Mouse (Mus musculus): Measurements from ENCODE around the gene Art5. TPM values are rescaled to one million over a fixed set of nuclear protein-coding genes. Genes with fewer than 3 reads are reported as not detected.

Art5 gene
- polyA plus RNA-seq, 1 experiment, result not detected

- peaks cover 20% of the 10 kb centered on the region for H3K4me1 ChIP-seq (ENCODE audit: control insufficient read depth)
- H3K27me3 ChIP-seq (ENCODE audit: control insufficient read depth), result peaks cover 9% of the 10 kb centered on the region
- TF ChIP-seq GATA1 (IDR thresholded peaks at IDR 0.05; ENCODE audit: low read length) (no peak), TAL1 (IDR thresholded peaks at IDR 0.05; ENCODE audit: low read length) (no peak)
- no peak overlapping the region for H3K4me3 ChIP-seq (replicated peaks)
- H3K36me3 ChIP-seq (ENCODE audit: control insufficient read depth), result no peaks in the 10 kb centered on the region
- H3K9me3 ChIP-seq (ENCODE audit: control insufficient read depth, low read length), result no peaks in the 10 kb centered on the region
Measured at GRCm38 (mm10) chr7:102109746-102110145, 457 bp upstream of the Art5 start.

- no peak overlapping the region for H3K4me3 ChIP-seq (replicated peaks)
- peaks cover 7% of the 10 kb centered on the region for H3K27me3 ChIP-seq (ENCODE audit: control insufficient read depth)
- no peak for TF ChIP-seq TAL1 (IDR thresholded peaks at IDR 0.05; ENCODE audit: low read length)
- TF ChIP-seq GATA1 (IDR thresholded peaks at IDR 0.05; ENCODE audit: low read length), result no peak
- H3K36me3 ChIP-seq (ENCODE audit: control insufficient read depth), result no peaks in the 10 kb centered on the region
- H3K9me3 ChIP-seq (ENCODE audit: control insufficient read depth, low read length), result no peaks in the 10 kb centered on the region
- peaks cover 23% of the 10 kb centered on the region for H3K4me1 ChIP-seq (ENCODE audit: control insufficient read depth)
Measured at GRCm38 (mm10) chr7:102108206-102108605, 1.1 kb downstream of the Art5 start.

DNA sequence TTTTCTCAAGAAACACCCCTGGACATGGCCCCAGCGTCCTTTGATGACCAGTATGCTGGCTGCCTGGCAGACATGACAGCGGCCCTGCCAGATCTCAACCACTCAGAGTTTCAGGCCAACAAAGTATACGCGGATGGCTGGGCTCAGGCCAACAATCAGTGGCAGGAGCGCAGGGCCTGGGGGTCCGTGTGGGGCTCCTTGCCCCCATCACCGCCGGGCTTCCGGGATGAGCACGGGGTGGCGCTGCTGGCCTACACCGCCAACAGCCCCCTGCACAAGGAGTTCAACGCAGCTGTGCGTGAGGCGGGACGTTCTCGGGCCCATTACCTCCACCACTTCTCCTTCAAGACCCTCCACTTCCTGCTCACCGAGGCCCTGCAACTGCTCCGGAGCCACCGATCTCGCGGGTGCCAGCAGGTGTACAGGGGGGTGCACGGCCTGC, 2.6 kb downstream of the Art5 start:
- H3K36me3 ChIP-seq (ENCODE audit: control insufficient read depth), result no peaks in the 10 kb centered on the region
- H3K27me3 ChIP-seq (ENCODE audit: control insufficient read depth), result peaks cover 3% of the 10 kb centered on the region; the same call in 1 of the 2 replicates
- no peaks in the 10 kb centered on the region for H3K9me3 ChIP-seq (ENCODE audit: control insufficient read depth, low read length)
- H3K4me3 ChIP-seq (replicated peaks), result peak overlapping the region; percentile 30
- no peak for TF ChIP-seq TAL1 (IDR thresholded peaks at IDR 0.05; ENCODE audit: low read length)
- TF ChIP-seq GATA1 (IDR thresholded peaks at IDR 0.05; ENCODE audit: low read length), result no peak
- H3K4me1 ChIP-seq (ENCODE audit: control insufficient read depth), result peaks cover 32% of the 10 kb centered on the region

GRCm38 (mm10) chr7:102104126-102104525, 5.2 kb downstream of the Art5 start:
- H3K4me3 ChIP-seq (replicated peaks), result no peak overlapping the region
- peaks cover 47% of the 10 kb centered on the region for H3K4me1 ChIP-seq (ENCODE audit: control insufficient read depth)
- no peaks in the 10 kb centered on the region for H3K36me3 ChIP-seq (ENCODE audit: control insufficient read depth)
- TF ChIP-seq GATA1 (IDR thresholded peaks at IDR 0.05; ENCODE audit: low read length), result no peak
- TF ChIP-seq TAL1 (IDR thresholded peaks at IDR 0.05; ENCODE audit: low read length), result no peak
- H3K27me3 ChIP-seq (ENCODE audit: control insufficient read depth), result peaks cover 13% of the 10 kb centered on the region
- no peaks in the 10 kb centered on the region for H3K9me3 ChIP-seq (ENCODE audit: control insufficient read depth, low read length)

- no peak for TF ChIP-seq GATA1 (IDR thresholded peaks at IDR 0.05; ENCODE audit: low read length)
- no peak for TF ChIP-seq TAL1 (IDR thresholded peaks at IDR 0.05; ENCODE audit: low read length)
- Histone ChIP-seq H3K4me3 (replicated peaks) (no peak overlapping the region), H3K36me3 (ENCODE audit: control insufficient read depth) (no peaks in the 10 kb centered on the region), H3K4me1 (ENCODE audit: control insufficient read depth) (peaks cover 47% of the 10 kb centered on the region), H3K27me3 (ENCODE audit: control insufficient read depth) (peaks cover 18% of the 10 kb centered on the region), H3K9me3 (ENCODE audit: control insufficient read depth, low read length) (no peaks in the 10 kb centered on the region)
Measured at GRCm38 (mm10) chr7:102103555-102103954, 5.7 kb downstream of the Art5 start.

DNA sequence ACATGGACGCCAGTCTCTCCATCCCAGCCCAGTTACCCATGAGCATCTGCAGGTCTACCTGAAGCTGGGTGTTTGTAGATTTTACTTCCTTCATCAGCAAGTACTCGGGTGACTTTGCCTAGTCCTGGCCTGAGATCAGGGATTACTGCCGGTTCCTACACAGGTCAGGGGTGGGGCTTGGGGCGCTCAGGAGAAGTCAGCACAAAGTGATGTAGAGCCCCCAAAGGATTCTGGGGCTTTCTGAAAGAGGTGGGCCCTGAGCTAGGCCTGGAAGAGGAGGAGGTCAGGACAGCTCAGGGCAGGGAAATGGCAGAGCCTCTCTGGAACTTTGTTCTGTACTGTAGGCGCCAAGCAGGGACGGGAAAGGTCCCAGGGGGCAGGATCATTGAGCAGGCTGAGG, 6.6 kb downstream of the Art5 start:
- Histone ChIP-seq H3K27me3 (ENCODE audit: control insufficient read depth) (peaks cover 26% of the 10 kb centered on the region), H3K36me3 (ENCODE audit: control insufficient read depth) (no peaks in the 10 kb centered on the region), H3K9me3 (ENCODE audit: control insufficient read depth, low read length) (no peaks in the 10 kb centered on the region), H3K4me1 (ENCODE audit: control insufficient read depth) (peaks cover 47% of the 10 kb centered on the region), H3K4me3 (replicated peaks) (no peak overlapping the region)
- no peak for TF ChIP-seq TAL1 (IDR thresholded peaks at IDR 0.05; ENCODE audit: low read length)

GRCm38 (mm10) chr7:102102241-102102640, 7.0 kb downstream of the Art5 start:
- no peak for TF ChIP-seq GATA1 (IDR thresholded peaks at IDR 0.05; ENCODE audit: low read length)
- no peak for TF ChIP-seq TAL1 (IDR thresholded peaks at IDR 0.05; ENCODE audit: low read length)
- Histone ChIP-seq H3K9me3 (ENCODE audit: control insufficient read depth, low read length) (no peaks in the 10 kb centered on the region), H3K4me3 (replicated peaks) (no peak overlapping the region), H3K27me3 (ENCODE audit: control insufficient read depth) (peaks cover 28% of the 10 kb centered on the region), H3K36me3 (ENCODE audit: control insufficient read depth) (no peaks in the 10 kb centered on the region), H3K4me1 (ENCODE audit: control insufficient read depth) (peaks cover 47% of the 10 kb centered on the region)

- Histone ChIP-seq H3K36me3 (ENCODE audit: control insufficient read depth) (no peaks in the 10 kb centered on the region), H3K4me3 (replicated peaks) (no peak within 1 kb of the TSS), H3K4me1 (ENCODE audit: control insufficient read depth) (peaks cover 41% of the 10 kb centered on the region), H3K9me3 (ENCODE audit: control insufficient read depth, low read length) (no peaks in the 10 kb centered on the region), H3K27me3 (ENCODE audit: control insufficient read depth) (peaks cover 26% of the 10 kb centered on the region)
- no peak for TF ChIP-seq GATA1 (IDR thresholded peaks at IDR 0.05; ENCODE audit: low read length)
- no peak for TF ChIP-seq TAL1 (IDR thresholded peaks at IDR 0.05; ENCODE audit: low read length)
Measured at GRCm38 (mm10) chr7:102101487-102101886, 7.8 kb downstream of the Art5 start, which contains the start of gene Art1. Gene Art1, plus strand, starts transcription at chr7:102101743.

DNA sequence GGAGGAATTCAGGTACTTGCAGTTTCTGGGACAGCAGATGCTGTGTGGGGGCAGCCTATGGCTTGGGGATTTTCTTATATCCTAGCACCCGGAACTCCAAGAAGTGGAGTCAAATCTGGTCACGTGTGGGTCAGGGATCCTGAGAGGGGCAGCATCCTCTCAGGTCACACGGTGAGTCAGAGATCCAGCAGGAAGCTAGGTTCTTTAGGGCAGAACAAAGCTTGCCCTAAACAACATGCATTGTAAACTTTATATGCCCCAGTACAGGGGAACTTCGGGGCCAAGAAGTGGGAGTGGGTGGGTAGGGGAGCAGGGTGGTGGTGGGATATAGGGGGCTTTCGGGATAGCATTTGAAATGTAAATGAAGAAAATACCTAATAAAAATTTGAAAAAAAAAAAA, 8.4 kb downstream of the Art5 start:
- Histone ChIP-seq H3K9me3 (ENCODE audit: control insufficient read depth, low read length) (no peaks in the 10 kb centered on the region), H3K27me3 (ENCODE audit: control insufficient read depth) (peaks cover 26% of the 10 kb centered on the region), H3K4me1 (ENCODE audit: control insufficient read depth) (peaks cover 39% of the 10 kb centered on the region), H3K4me3 (replicated peaks) (no peak overlapping the region), H3K36me3 (ENCODE audit: control insufficient read depth) (no peaks in the 10 kb centered on the region)
- TF ChIP-seq TAL1 (IDR thresholded peaks at IDR 0.05; ENCODE audit: low read length) (no peak), GATA1 (IDR thresholded peaks at IDR 0.05; ENCODE audit: low read length) (no peak)

Data from erythroblast, embryonic 14.5 days (primary cell).